Mouse (Mus musculus) forebrain, embryonic 16.5 days (tissue): Measurements from ENCODE around the gene Slc9b2. TPM values are rescaled to one million over a fixed set of nuclear protein-coding genes. Genes with fewer than 3 reads are reported as not detected.

ENCODE experiments used
- ATAC-seq: fragments of 200-750 bp; cut with Nextera tagmentation; 2 replicates; pipeline ENCODE4 v1.8.0; 2017; ENCODE audit warnings: mild to moderate bottlenecking, moderate library complexity
- H3K27ac ChIP-seq: fragments of 300-500 bp; sonication (generic); 2 replicates; pipeline ENCODE4 v1.5.1; 2014; ENCODE audit warnings: low read length, control low read depth
- H3K27me3 ChIP-seq: fragments of 300-500 bp; sonication (generic); replicated peaks from 2 replicates; pipeline ENCODE4 v1.6.1; 2014; ENCODE audit warnings: low read length; ENCODE audit not compliant: control insufficient read depth, insufficient read depth
- H3K36me3 ChIP-seq: fragments of 300-500 bp; sonication (generic); 2 replicates; pipeline ENCODE4 v1.6.1; 2014; ENCODE audit not compliant: control insufficient read depth, insufficient read depth
- H3K4me1 ChIP-seq: fragments of 300-500 bp; sonication (generic); replicated peaks from 2 replicates; pipeline ENCODE4 v1.6.1; 2014; ENCODE audit warnings: low read length; ENCODE audit not compliant: control insufficient read depth, insufficient read depth
- H3K4me2 ChIP-seq: fragments of 300-500 bp; sonication (generic); 2 replicates; pipeline ENCODE4 v1.6.1; 2014; ENCODE audit warnings: mild to moderate bottlenecking, low read length, control low read depth
- H3K4me3 ChIP-seq: fragments of 300-500 bp; sonication (generic); replicated peaks from 2 replicates; pipeline ENCODE4 v1.5.1; 2014; ENCODE audit warnings: mild to moderate bottlenecking, low read length, control low read depth
- H3K9ac ChIP-seq: fragments of 300-500 bp; sonication (generic); replicated peaks from 2 replicates; pipeline ENCODE4 v1.6.1; 2014; ENCODE audit warnings: low read depth, low read length, control low read depth
- H3K9me3 ChIP-seq: fragments of 300-500 bp; sonication (generic); 2 replicates; pipeline ENCODE4 v1.6.1; 2016; ENCODE audit warnings: low read length; ENCODE audit not compliant: control insufficient read depth
- WGBS: fragments of 180-500 bp; shearing (Covaris S2); extraction: QIAGEN DNeasy Blood & Tissue Kit; methylation state at CpG from one replicate; pipeline ENCODE4 v1.1.7; 2014; 5-methylcytosine and 5-hydroxymethylcytosine counted together
- polyA plus RNA-seq: library from polyadenylated mRNA; unstranded; fragments of >200 nt; fragmentation: Nextera tagmentation; extraction: Ambion mirVana; gene quantifications from 2 replicates; pipeline ENCODE4 v1.2.1, GENCODE M21; 2015

The Slc9b2 gene
- polyA plus RNA-seq, 1 experiment from 2014 or later = 2.1 TPM

GRCm38 (mm10) chr3:135327176-135327575 lies 19.7 kb downstream of the Slc9b2 start:
- no peaks in the 10 kb centered on the region for H3K4me1 ChIP-seq
- no peaks in the 10 kb centered on the region for H3K36me3 ChIP-seq
- no peak overlapping the region for H3K27ac ChIP-seq
- no peaks in the 10 kb centered on the region for H3K27me3 ChIP-seq
- H3K9me3 ChIP-seq = no peaks in the 10 kb centered on the region
- no peak overlapping the region for H3K9ac ChIP-seq
- no peak for ATAC-seq
- H3K4me3 ChIP-seq = no peak overlapping the region
- 85% methylated on average over 6 of the region's 6 CpGs for WGBS
- H3K4me2 ChIP-seq = no peak overlapping the region

GRCm38 (mm10) chr3:135327601-135328000 lies 20.1 kb downstream of the Slc9b2 start:
- Histone ChIP-seq H3K27me3 (no peaks in the 10 kb centered on the region), H3K4me3 (no peak overlapping the region), H3K4me2 (no peak overlapping the region), H3K27ac (no peak overlapping the region), H3K36me3 (no peaks in the 10 kb centered on the region), H3K9me3 (no peaks in the 10 kb centered on the region), H3K4me1 (no peaks in the 10 kb centered on the region), H3K9ac (no peak overlapping the region)
- no peak for ATAC-seq
- 63% methylated on average over 2 of the region's 2 CpGs for WGBS

- Histone ChIP-seq H3K9me3 (no peaks in the 10 kb centered on the region), H3K9ac (no peak overlapping the region), H3K27ac (no peak overlapping the region), H3K4me3 (no peak overlapping the region), H3K36me3 (no peaks in the 10 kb centered on the region), H3K27me3 (no peaks in the 10 kb centered on the region), H3K4me1 (no peaks in the 10 kb centered on the region), H3K4me2 (no peak overlapping the region)
- 43% methylated on average over 3 of the region's 3 CpGs for WGBS
- ATAC-seq = no peak
Observed at GRCm38 (mm10) chr3:135328560-135328959, 21.1 kb downstream of the Slc9b2 start.

- H3K9ac ChIP-seq = no peak overlapping the region
Observed at GRCm38 (mm10) chr3:135332691-135333090, 25.2 kb downstream of the Slc9b2 start.

GRCm38 (mm10) chr3:135333763-135334162 lies 26.3 kb downstream of the Slc9b2 start:
- H3K9ac ChIP-seq = no peak overlapping the region
- WGBS = 36% methylated on average over 4 of the region's 4 CpGs
- H3K36me3 ChIP-seq = no peaks in the 10 kb centered on the region
- H3K9me3 ChIP-seq = no peaks in the 10 kb centered on the region
- no peaks in the 10 kb centered on the region for H3K27me3 ChIP-seq
- no peak overlapping the region for H3K4me3 ChIP-seq
- H3K4me1 ChIP-seq = no peaks in the 10 kb centered on the region
- no peak for ATAC-seq
- H3K4me2 ChIP-seq = no peak overlapping the region
- H3K27ac ChIP-seq = no peak overlapping the region

More at GRCm38 (mm10) chr3:135332691-135333090, 25.2 kb downstream of the Slc9b2 start:
- no peaks in the 10 kb centered on the region for H3K4me1 ChIP-seq
- no peak overlapping the region for H3K4me3 ChIP-seq
- H3K27ac ChIP-seq = no peak overlapping the region
- ATAC-seq = no peak
- no peaks in the 10 kb centered on the region for H3K36me3 ChIP-seq
- no peak overlapping the region for H3K4me2 ChIP-seq
- H3K9me3 ChIP-seq = no peaks in the 10 kb centered on the region
- no peaks in the 10 kb centered on the region for H3K27me3 ChIP-seq

- Histone ChIP-seq H3K4me3 (no peak within 1 kb of the TSS), H3K36me3 (no peaks in the 10 kb centered on the region), H3K4me2 (no peak within 1 kb of the TSS), H3K27ac (no peak within 1 kb of the TSS), H3K9ac (no peak within 1 kb of the TSS), H3K9me3 (no peaks in the 10 kb centered on the region), H3K27me3 (no peaks in the 10 kb centered on the region), H3K4me1 (no peaks in the 10 kb centered on the region)
- ATAC-seq = no peak
- WGBS = 84% methylated on average over 14 of the region's 14 CpGs
Observed at GRCm38 (mm10) chr3:135347739-135348264, 40.3 kb downstream of the Slc9b2 start, which contains the start of gene Slc9b1. Gene Slc9b1, plus strand, starts transcription at chr3:135348029.

- Histone ChIP-seq H3K27me3 (no peaks in the 10 kb centered on the region), H3K4me3 (no peak overlapping the region), H3K4me1 (no peaks in the 10 kb centered on the region), H3K9ac (no peak overlapping the region), H3K36me3 (no peaks in the 10 kb centered on the region), H3K4me2 (no peak overlapping the region), H3K27ac (no peak overlapping the region), H3K9me3 (no peaks in the 10 kb centered on the region)
- no peak for ATAC-seq
Observed at GRCm38 (mm10) chr3:135349022-135349421, 41.5 kb downstream of the Slc9b2 start.

GRCm38 (mm10) chr3:135351857-135352256 lies 44.4 kb downstream of the Slc9b2 start:
- H3K4me3 ChIP-seq = no peak overlapping the region
- WGBS = 95% methylated on average over 3 of the region's 3 CpGs
- no peak for ATAC-seq
- no peak overlapping the region for H3K27ac ChIP-seq
- H3K9ac ChIP-seq = no peak overlapping the region
- no peaks in the 10 kb centered on the region for H3K4me1 ChIP-seq
- no peaks in the 10 kb centered on the region for H3K36me3 ChIP-seq
- no peak overlapping the region for H3K4me2 ChIP-seq
- no peaks in the 10 kb centered on the region for H3K27me3 ChIP-seq
- no peaks in the 10 kb centered on the region for H3K9me3 ChIP-seq

- Histone ChIP-seq H3K9ac (no peak overlapping the region), H3K9me3 (no peaks in the 10 kb centered on the region), H3K4me3 (no peak overlapping the region), H3K4me1 (no peaks in the 10 kb centered on the region), H3K36me3 (no peaks in the 10 kb centered on the region), H3K27ac (no peak overlapping the region), H3K4me2 (no peak overlapping the region), H3K27me3 (no peaks in the 10 kb centered on the region)
- 90% methylated on average over 4 of the region's 4 CpGs for whole genome bisulfite sequencing
- ATAC-seq = no peak
Observed at GRCm38 (mm10) chr3:135357394-135357793, 49.9 kb downstream of the Slc9b2 start.

- Histone ChIP-seq H3K9me3 (no peaks in the 10 kb centered on the region), H3K36me3 (no peaks in the 10 kb centered on the region), H3K4me2 (no peak overlapping the region), H3K27ac (no peak overlapping the region), H3K27me3 (no peaks in the 10 kb centered on the region), H3K9ac (no peak overlapping the region), H3K4me3 (no peak overlapping the region), H3K4me1 (no peaks in the 10 kb centered on the region)
- ATAC-seq = no peak
- 79% methylated on average over 3 of the region's 3 CpGs for whole genome bisulfite sequencing
Observed at GRCm38 (mm10) chr3:135375836-135376235, 68.3 kb downstream of the Slc9b2 start.
